Mouse (Mus musculus) kidney, adult 2 months (tissue): ENCODE measurements at regions not wholly inside any gene's neighbourhood (a gene's known extent, or its start where the extent isn't known, plus 50 kb on each side); places are given as distances from the start of the nearest gene placed in this dataset.

Source experiments
- CTCF ChIP-seq: fragments of 200-500 bp; conservative IDR thresholded peaks from 2 replicates; pipeline ENCODE4 v1.5.1; 2011; ENCODE audit warnings: low read depth, mild to moderate bottlenecking, control low read depth, low read length, moderate library complexity, mixed read lengths; ENCODE audit not compliant: insufficient read depth, insufficient read length
- POLR2A ChIP-seq: fragments of 200-500 bp; IDR thresholded peaks from one replicate; pipeline ENCODE4 v1.6.1; 2011; ENCODE audit warnings: low read depth, low read length, control low read depth

- TF ChIP-seq POLR2A: no peak
- no peak for TF ChIP-seq CTCF
These were observed 211.0 kb upstream of the Ptprk start for GRCm38 (mm10) chr10:27863625-27864024.
